Mouse (Mus musculus) kidney, adult 2 months (tissue): Measurements from ENCODE around the gene Dnajb14.

ENCODE experiments used
- CTCF ChIP-seq: fragments of 200-500 bp; conservative IDR thresholded peaks from 2 replicates; pipeline ENCODE4 v1.5.1; 2011; ENCODE audit warnings: low read depth, mild to moderate bottlenecking, control low read depth, low read length, moderate library complexity, mixed read lengths; ENCODE audit not compliant: insufficient read depth, insufficient read length
- POLR2A ChIP-seq: fragments of 200-500 bp; IDR thresholded peaks from one replicate; pipeline ENCODE4 v1.6.1; 2011; ENCODE audit warnings: low read depth, low read length, control low read depth

GRCm38 (mm10) chr3:137959456-137959855 is 92.0 kb downstream of the Dnajb14 start:
- no peak for TF ChIP-seq POLR2A
- TF ChIP-seq CTCF: no peak
